Mouse (Mus musculus) bone marrow, adult 2 months (tissue): ENCODE results near the gene Pop7. TPM values are rescaled to one million over a fixed set of nuclear protein-coding genes. Genes with fewer than 3 reads are reported as not detected.

Experiments
- H3K27ac ChIP-seq: fragments of 200-500 bp; 2 replicates; pipeline ENCODE4 v1.5.1; 2012; ENCODE audit warnings: low read depth, mild to moderate bottlenecking, control low read depth, inconsistent platforms, low read length; ENCODE audit not compliant: control insufficient read depth, poor library complexity, insufficient read depth
- H3K4me1 ChIP-seq: fragments of 200-500 bp; 2 replicates; pipeline ENCODE4 v1.6.1; 2011; ENCODE audit warnings: low read length; ENCODE audit not compliant: control insufficient read depth, insufficient read depth
- H3K4me3 ChIP-seq: fragments of 200-500 bp; replicated peaks from 2 replicates; pipeline ENCODE3; 2011; ENCODE audit warnings: mild to moderate bottlenecking, low read depth, low read length, control low read depth; ENCODE audit not compliant: control insufficient read depth
- CTCF ChIP-seq: fragments of 200-500 bp; IDR thresholded peaks from 2 replicates; pipeline ENCODE4 v1.5.1; 2011; ENCODE audit warnings: low read length, control low read depth; ENCODE audit not compliant: control insufficient read depth, insufficient read depth
- POLR2A ChIP-seq: fragments of 200-500 bp; IDR thresholded peaks from 2 replicates; pipeline ENCODE4 v1.6.1; 2011; ENCODE audit warnings: low read depth, mild to moderate bottlenecking, control low read depth, low read length, borderline replicate concordance; ENCODE audit not compliant: control insufficient read depth
- WGBS: fragments of 180-500 bp; shearing (Covaris S2); methylation state at CpG from one replicate; pipeline ENCODE4 v1.1.7; 2018; 5-methylcytosine and 5-hydroxymethylcytosine counted together
- polyA plus RNA-seq: library from polyadenylated mRNA; stranded (reverse); fragments of >200 nt; gene quantifications from 2 replicates; pipeline ENCODE4 v1.2.4, GENCODE M21; 2011; ENCODE audit warnings: low replicate concordance; ENCODE audit not compliant: missing spikeins, insufficient read depth, insufficient read length

Pop7 gene
- polyA plus RNA-seq, 1 experiment = 22.1 TPM

- WGBS = 74% methylated on average over 4 of the region's 4 CpGs
- Histone ChIP-seq H3K4me3 (no peak overlapping the region), H3K4me1 (no peaks in the 10 kb centered on the region), H3K27ac (no peak overlapping the region)
- TF ChIP-seq POLR2A (no peak), CTCF (no peak)
Observed at GRCm38 (mm10) chr5:137537461-137537860, 35.1 kb upstream of the Pop7 start.

- WGBS = 30% methylated on average over 9 of the region's 9 CpGs
- TF ChIP-seq POLR2A (no peak), CTCF (no peak)
Observed at GRCm38 (mm10) chr5:137535318-137535717, 33.0 kb upstream of the Pop7 start.

GRCm38 (mm10) chr5:137534762-137535161, 32.4 kb upstream of the Pop7 start:
- no peak for TF ChIP-seq CTCF
- TF ChIP-seq POLR2A = no peak
- no peak overlapping the region for H3K4me3 ChIP-seq
- no peaks in the 10 kb centered on the region; the same call in 1 of the 2 replicates for H3K4me1 ChIP-seq
- WGBS = 75% methylated on average over 3 of the region's 3 CpGs
- H3K27ac ChIP-seq = 0 out of 2 replicates have a peak overlapping the region, but pooled peaks have one; percentile 9

More at GRCm38 (mm10) chr5:137535318-137535717, 33.0 kb upstream of the Pop7 start:
- no peak overlapping the region for H3K4me3 ChIP-seq
- no peaks in the 10 kb centered on the region for H3K4me1 ChIP-seq
- no peak overlapping the region for H3K27ac ChIP-seq

GRCm38 (mm10) chr5:137533117-137533827, 31.0 kb upstream of the Pop7 start, which contains the start of the genes Epo and Gnb2:
Gene Epo (minus strand): TSS chr5:137533242.
Gene Gnb2 (minus strand): TSS chr5:137533510.
- no peak for TF ChIP-seq CTCF
- TF ChIP-seq POLR2A = peak; percentile 96
- peak within 1 kb of the TSS; percentile 98 for H3K27ac ChIP-seq
- H3K4me3 ChIP-seq = peak within 1 kb of the TSS; percentile 75
- H3K4me1 ChIP-seq = no peaks in the 10 kb centered on the region; the same call in 1 of the 2 replicates
- WGBS = under 1% methylated on average over 40 of the region's 40 CpGs

- Histone ChIP-seq H3K27ac (peak overlapping the region; percentile 98), H3K4me1 (no peaks in the 10 kb centered on the region; the same call in 1 of the 2 replicates), H3K4me3 (peak overlapping the region; percentile 75)
- TF ChIP-seq CTCF = no peak
- TF ChIP-seq POLR2A = no peak
- 0% methylated on average over 12 of the region's 12 CpGs for WGBS
Observed at GRCm38 (mm10) chr5:137532808-137533116, 30.4 kb upstream of the Pop7 start.

- Histone ChIP-seq H3K4me3 (peak overlapping the region; percentile 75), H3K4me1 (no peaks in the 10 kb centered on the region; the same call in 1 of the 2 replicates), H3K27ac (peak overlapping the region; percentile 80)
- no peak for TF ChIP-seq POLR2A
- no peak for TF ChIP-seq CTCF
- WGBS = under 1% methylated on average over 19 of the region's 19 CpGs
Observed at GRCm38 (mm10) chr5:137532131-137532807, 30.0 kb upstream of the Pop7 start.

GRCm38 (mm10) chr5:137531414-137532130, 29.3 kb upstream of the Pop7 start:
- H3K4me1 ChIP-seq = no peaks in the 10 kb centered on the region; the same call in 1 of the 2 replicates
- TF ChIP-seq CTCF (no peak), POLR2A (peak; percentile 29; the same call in 1 of the 2 replicates)
- peak overlapping the region; percentile 80 for H3K27ac ChIP-seq
- WGBS = 1% methylated on average over 51 of the region's 51 CpGs
- H3K4me3 ChIP-seq = peak overlapping the region; percentile 75

GRCm38 (mm10) chr5:137530588-137531413, 28.5 kb upstream of the Pop7 start:
- peak overlapping the region; percentile 80 for H3K27ac ChIP-seq
- no peaks in the 10 kb centered on the region; the same call in 1 of the 2 replicates for H3K4me1 ChIP-seq
- peak overlapping the region; percentile 75 for H3K4me3 ChIP-seq
- no peak for TF ChIP-seq POLR2A
- TF ChIP-seq CTCF = no peak
- whole genome bisulfite sequencing = 3% methylated on average over 46 of the region's 46 CpGs
